Mouse (Mus musculus) R1 (cell line): ENCODE measurements around the gene Tas2r113.

Source experiments
- DNase-seq: peaks from one replicate; pipeline ENCODE4 v3.0.0-alpha.2; 2018; ENCODE audit warnings: low read depth, low spot score

Gene Tas2r113

GRCm38 (mm10) chr6:132892711-132893110 is at the start of gene Tas2r113:
Gene Tas2r113, plus strand, starts transcription at chr6:132893011.
- no peak for DNase-seq

GRCm38 (mm10) chr6:132846842-132847241 is 46.0 kb upstream of the Tas2r113 start, which contains the start of gene Tas2r123:
Gene Tas2r123, plus strand, starts transcription at chr6:132847142.
- DNase-seq, result no peak

- DNase-seq, result no peak
These were observed 37.7 kb upstream of the Tas2r113 start, which contains the start of gene Tas2r116 for GRCm38 (mm10) chr6:132855138-132855537. Gene Tas2r116, plus strand, starts transcription at chr6:132855438.

DNA sequence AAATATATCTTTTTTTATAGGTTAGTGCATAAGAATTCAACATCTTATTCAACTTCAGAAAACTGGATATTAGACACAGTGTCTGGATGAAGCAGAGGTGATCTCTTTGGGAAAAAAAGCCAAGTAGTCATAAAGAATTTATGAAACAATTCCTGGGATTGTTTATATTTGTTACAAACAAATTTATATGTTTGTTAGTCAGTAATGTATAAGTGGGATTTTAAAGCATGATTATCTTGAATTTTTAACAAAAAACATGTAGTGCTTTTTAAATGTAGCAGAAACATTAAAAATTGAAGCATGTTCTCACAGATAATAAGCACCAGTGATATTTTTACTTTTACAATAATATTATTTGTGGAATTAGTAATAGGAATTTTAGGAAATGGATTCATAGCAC is 25.1 kb upstream of the Tas2r113 start, which contains the start of gene Tas2r110:
Tas2r110 (plus strand) TSS at position 301 of the 400 bp plus-strand sequence.
- no peak for DNase-seq

DNA sequence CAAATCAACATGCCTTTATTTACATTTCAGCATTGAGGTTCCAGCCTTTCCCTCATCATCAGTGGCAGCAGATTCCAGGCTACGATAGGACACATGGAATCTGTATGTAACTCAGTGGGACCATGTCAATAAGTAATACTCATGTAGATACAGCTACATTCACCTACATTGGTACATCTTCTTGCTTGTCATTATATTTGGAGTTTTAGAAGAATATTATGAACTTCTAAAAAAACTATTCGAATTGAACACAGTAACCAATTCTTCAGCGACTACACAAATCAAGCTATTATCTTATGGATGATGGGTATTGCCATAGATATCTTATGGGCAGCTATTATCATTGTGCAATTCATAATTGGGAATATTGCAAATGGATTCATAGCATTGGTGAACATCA is 16.5 kb downstream of the Tas2r113 start, which contains the start of gene Tas2r125:
Tas2r125 (plus strand) TSS at position 301 of the 400 bp plus-strand sequence.
- no peak for DNase-seq

GRCm38 (mm10) chr6:132941376-132941775 is 48.6 kb downstream of the Tas2r113 start:
- DNase-seq, result peak; percentile 53
